Mouse (Mus musculus): ENCODE measurements at regions not wholly inside any gene's neighbourhood (a gene's known extent, or its start where the extent isn't known, plus 50 kb on each side); places are given as distances from the start of the nearest gene placed in this dataset.
A peak's percentile ranks its signal among the peaks of the same experiment; 100 is the strongest.

DNA sequence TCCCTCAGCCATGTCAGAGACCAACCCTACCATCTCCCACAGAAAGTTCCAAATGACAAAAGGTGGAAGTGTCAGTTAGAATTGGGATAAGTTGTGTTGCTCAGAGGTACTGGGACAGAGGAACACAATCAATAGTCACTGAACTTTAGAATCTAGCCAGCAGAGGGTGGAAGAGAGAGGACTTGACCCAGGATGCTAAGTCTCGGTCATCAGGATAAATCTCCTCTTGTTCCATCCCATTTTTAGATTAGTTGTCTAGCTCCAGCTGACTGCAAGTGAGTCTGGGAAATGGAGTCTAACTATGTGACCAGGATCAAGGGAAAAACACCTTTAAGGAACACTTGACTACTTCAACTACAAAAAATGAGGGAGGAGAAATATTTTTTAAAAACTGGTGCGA, 91.5 kb downstream of the Fam84b start:
- DNase-seq (ENCODE audit: extremely low read depth, insufficient read length, low spot score), result no peak

DNA sequence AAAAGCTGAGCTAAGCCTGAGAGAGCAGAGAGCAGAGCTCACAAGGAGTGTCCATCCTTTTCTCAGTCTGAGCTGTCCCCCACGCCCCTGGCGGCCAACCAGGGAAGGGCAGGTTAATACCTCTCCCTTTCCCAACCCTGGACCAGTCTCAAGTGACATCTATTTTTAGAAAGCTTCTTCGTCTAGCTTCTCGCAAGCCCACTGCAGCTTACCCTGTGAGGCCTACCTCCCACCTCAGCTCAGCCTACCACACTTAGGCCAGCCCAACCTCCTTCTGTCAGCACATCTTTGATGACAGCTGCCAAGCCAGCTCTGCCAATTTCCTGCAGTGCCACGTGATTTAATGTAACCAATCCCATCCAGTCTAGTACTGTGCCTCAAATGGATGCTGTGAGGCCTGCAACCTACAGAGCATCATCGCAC, 93.6 kb downstream of the Fam84b start:
- peak; percentile 24 for DNase-seq (ENCODE audit: extremely low read depth, insufficient read length, low spot score)

DNA sequence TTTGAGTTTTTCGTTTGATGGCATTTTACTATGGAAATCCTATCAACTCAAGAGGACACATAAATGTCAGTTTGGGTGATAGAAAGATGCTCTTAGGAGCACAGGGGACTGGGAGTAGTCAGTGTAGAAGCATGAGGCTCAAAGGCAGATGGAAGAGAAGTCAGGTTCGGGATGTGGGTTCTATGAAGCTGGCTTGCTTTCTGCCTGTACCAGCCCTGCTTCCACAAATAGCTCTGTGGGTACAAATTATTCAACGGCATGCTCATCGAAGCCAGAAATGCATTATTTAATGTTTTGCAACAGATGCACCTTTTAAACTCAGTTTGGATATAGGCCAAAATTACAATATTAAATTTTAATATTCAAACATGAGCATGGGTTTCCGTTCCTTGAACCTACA, 99.3 kb downstream of the Fam84b start:
- no peak for DNase-seq (ENCODE audit: extremely low read depth, insufficient read length, low spot score)

- DNase-seq (ENCODE audit: extremely low read depth, insufficient read length, low spot score), result peak; percentile 4
Measured at GRCm38 (mm10) chr15:60739598-60739997, 114.0 kb downstream of the Fam84b start.

- no peak for DNase-seq (ENCODE audit: extremely low read depth, insufficient read length, low spot score)
Measured at GRCm38 (mm10) chr15:60738258-60738657, 115.3 kb downstream of the Fam84b start.

- DNase-seq (ENCODE audit: extremely low read depth, insufficient read length, low spot score), result no peak
Measured at GRCm38 (mm10) chr15:60732416-60732815, 121.2 kb downstream of the Fam84b start.

GRCm38 (mm10) chr15:60728754-60729153, 124.8 kb downstream of the Fam84b start:
- no peak for DNase-seq (ENCODE audit: extremely low read depth, insufficient read length, low spot score)

- no peak for DNase-seq (ENCODE audit: extremely low read depth, insufficient read length, low spot score)
Measured at GRCm38 (mm10) chr15:60728337-60728736, 125.2 kb downstream of the Fam84b start.

GRCm38 (mm10) chr15:60719332-60719731, 134.2 kb downstream of the Fam84b start:
- no peak for DNase-seq (ENCODE audit: extremely low read depth, insufficient read length, low spot score)

DNA sequence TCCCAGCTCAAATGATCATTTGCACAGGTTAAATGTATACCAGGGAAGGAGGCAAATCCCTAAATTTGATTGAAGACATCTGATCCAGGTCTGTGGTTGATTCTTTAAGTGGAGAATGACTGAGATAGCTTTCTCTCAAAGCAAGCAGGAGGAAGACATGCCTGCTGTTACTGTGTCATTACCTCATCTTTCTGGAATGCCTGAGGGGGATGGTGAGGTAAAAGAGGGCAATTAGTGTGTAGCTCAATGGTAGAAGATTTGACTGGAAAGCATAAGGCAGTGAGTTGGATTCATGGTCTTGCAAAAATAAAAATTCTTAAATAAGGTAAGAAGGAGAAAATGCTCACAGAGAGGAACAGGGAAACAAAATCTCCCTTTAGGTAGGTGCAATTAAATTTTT, 144.9 kb downstream of the Fam84b start:
- no peak for DNase-seq (ENCODE audit: extremely low read depth, insufficient read length, low spot score)

DNA sequence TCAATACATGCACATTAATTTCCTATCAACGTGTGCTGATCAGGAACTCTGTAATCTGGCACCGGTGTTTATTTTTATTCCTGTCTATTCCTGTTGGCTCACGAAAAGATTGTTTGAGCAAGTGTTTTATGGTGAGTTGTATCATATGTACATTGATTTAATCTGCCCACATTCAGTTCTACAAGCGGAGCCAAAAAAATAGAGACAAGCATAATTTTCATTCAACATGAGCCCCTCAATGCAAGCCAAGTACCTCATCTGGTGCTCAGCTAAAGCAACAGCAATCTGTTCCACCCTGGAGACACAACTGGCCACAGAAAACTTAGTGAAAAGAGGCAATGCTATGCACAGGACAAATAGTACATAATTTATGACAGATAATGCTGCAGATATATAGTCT, 147.6 kb downstream of the Fam84b start:
- DNase-seq (ENCODE audit: extremely low read depth, insufficient read length, low spot score), result no peak

- DNase-seq (ENCODE audit: extremely low read depth, insufficient read length, low spot score), result no peak
Measured at GRCm38 (mm10) chr15:60701273-60701672, 152.3 kb downstream of the Fam84b start.

DNA sequence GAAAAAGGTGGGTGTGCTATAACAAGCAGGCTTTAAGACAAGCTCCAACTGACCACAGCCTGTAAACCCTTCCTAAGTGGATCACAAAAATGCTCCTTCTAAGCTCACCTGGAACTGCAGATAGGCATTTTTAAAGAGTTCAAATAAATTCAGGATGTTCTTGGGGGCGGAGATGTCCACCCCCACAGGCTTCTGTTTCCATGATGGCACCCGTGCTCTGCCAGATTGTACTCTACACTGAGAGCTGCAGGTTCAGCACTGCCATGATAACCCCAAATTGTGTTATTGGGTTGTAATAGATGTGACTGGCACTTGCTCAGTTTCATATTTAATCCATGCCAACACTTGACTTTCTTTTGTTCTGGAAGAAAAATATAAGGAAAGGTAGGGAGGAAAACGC, 158.8 kb downstream of the Fam84b start:
- DNase-seq (ENCODE audit: extremely low read depth, insufficient read length, low spot score), result no peak

- DNase-seq (ENCODE audit: extremely low read depth, insufficient read length, low spot score), result no peak
Measured at GRCm38 (mm10) chr15:60693751-60694500, 159.7 kb downstream of the Fam84b start.

DNA sequence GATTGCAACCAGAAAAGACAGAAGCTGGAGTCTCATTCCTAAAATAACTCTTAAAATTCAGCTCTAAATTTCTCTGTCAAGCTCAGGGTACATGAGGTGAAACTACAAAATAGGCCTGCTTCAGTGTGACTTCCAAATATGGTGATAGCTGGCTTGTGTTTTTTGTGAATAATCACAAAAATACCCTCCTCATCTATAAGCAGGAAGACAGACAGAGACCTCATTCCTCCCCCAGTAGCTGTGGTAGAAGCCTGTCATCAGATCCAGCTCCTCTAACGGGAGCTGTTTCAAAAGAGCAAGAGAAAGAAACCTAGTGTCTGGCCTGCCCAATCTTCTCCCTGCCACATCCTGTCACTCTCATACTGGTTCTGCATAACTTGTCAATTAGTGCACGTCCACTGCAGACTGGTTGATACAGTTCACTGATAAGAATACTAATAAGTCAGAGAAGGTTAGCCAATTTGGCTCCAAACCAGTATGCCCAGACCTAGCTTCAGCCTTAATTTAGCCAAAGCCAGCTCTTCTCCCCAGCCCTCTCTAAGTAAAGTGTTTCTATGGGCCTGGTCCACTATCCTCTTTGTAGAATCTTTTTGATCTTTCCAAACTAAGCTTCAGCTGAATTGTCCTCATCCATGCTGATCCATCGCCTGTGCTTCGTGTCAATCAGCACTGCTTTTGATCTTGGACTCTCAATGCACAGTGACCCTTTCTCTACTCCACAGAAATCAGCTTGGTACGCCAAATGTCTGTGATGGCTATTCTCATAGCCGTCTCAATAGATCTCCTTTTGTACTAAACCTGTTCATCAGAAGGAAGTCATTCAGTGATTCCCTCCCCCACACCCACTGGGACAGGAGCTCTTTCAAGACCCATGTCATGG, 160.6 kb downstream of the Fam84b start:
- no peak for DNase-seq (ENCODE audit: extremely low read depth, insufficient read length, low spot score)

GRCm38 (mm10) chr15:60692149-60692548, 161.4 kb downstream of the Fam84b start:
- DNase-seq (ENCODE audit: extremely low read depth, insufficient read length, low spot score), result no peak

DNA sequence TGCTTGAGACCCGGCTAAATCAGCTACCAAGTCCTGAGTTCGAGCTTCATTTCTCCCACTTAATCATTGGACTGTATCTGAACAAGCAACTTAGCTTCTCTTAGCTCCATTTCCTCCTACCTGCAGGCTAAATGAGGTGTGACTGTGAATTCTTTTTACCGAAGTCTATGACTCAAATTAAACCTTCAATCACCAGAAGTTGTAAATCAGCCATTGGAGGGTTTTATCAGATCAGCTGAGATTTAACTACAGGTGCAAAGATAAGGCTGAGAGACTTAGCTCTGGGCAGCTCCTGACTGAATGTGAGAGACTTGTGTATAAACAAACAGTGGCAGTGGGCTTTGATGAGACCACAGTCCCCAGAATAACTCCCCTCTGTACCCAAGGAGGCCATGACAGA, 176.2 kb downstream of the Fam84b start:
- no peak for DNase-seq (ENCODE audit: extremely low read depth, insufficient read length, low spot score)

DNA sequence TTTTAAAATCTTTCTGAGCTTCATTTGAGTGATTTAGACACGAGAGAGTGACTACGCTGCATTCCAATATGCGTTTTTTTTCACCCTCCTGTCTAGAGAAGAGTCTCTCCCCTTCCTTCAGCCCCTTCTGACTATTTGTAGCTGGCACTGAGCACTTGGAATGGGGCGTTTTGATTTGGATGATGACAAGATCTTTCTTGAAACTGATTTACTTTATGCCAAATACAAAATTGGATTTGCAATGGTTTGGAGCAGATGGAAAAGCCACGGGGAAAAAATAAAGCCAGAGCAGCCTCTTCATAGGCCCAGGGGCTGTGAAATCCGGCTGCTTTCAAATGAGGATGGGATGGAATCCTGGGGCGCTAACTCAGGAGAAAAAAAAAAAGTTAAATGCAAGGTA, 196.0 kb downstream of the Fam84b start:
- no peak for DNase-seq (ENCODE audit: extremely low read depth, insufficient read length, low spot score)

GRCm38 (mm10) chr15:60655113-60655512, 198.5 kb downstream of the Fam84b start:
- DNase-seq (ENCODE audit: extremely low read depth, insufficient read length, low spot score), result no peak

GRCm38 (mm10) chr15:60649252-60649651, 204.3 kb downstream of the Fam84b start:
- no peak for DNase-seq (ENCODE audit: extremely low read depth, insufficient read length, low spot score)

DNA sequence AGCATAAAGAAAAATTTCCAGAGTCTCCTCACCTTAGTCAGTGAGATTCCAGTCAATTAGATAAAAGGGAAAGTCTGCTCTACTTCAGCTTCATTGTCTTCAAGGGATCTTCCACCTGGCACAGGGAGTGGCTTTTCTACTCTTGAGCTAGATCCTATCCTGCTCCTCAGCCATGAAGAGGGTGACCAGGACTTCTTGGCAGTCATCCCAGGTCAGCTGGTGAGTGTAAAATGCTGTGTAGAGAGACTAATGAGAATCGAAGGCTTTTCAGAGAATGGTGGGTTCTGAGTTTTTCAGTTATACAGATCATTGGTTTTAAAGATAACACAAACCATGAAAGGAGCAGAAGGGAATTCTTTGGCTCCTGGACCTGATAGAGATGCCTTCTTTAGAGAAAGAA, 211.8 kb downstream of the Fam84b start:
- no peak for DNase-seq (ENCODE audit: extremely low read depth, insufficient read length, low spot score)

GRCm38 (mm10) chr15:60633457-60633850, 220.1 kb downstream of the Fam84b start:
- DNase-seq (ENCODE audit: extremely low read depth, insufficient read length, low spot score), result no peak

Data from 3134 (cell line).